Mouse (Mus musculus) embryonic facial prominence, embryonic 11.5 days (tissue): ENCODE results near the gene Epn2. TPM values are rescaled to one million over a fixed set of nuclear protein-coding genes. Genes with fewer than 3 reads are reported as not detected.

Experiments used
- ATAC-seq: fragments of 200-750 bp; cut with Nextera tagmentation; replicated peaks from 2 replicates; pipeline ENCODE4 v1.8.0; 2017; ENCODE audit warnings: low read depth; ENCODE audit not compliant: insufficient number of reproducible peaks, low FRiP score, low TSS enrichment
- DNase-seq: peaks from one replicate; pipeline ENCODE4 v3.0.0-alpha.2; 2015; ENCODE audit warnings: low spot score
- H3K27ac ChIP-seq: fragments of 300-500 bp; sonication (generic); replicated peaks from 2 replicates; pipeline ENCODE4 v1.5.1; 2014; ENCODE audit warnings: mild to moderate bottlenecking, low read depth, low read length, control low read depth
- H3K27me3 ChIP-seq: fragments of 300-500 bp; sonication (generic); 2 replicates; pipeline ENCODE4 v1.6.1; 2014; ENCODE audit warnings: mild to moderate bottlenecking, low read length, moderate library complexity, mixed read lengths; ENCODE audit not compliant: control insufficient read depth, insufficient read depth
- H3K36me3 ChIP-seq: fragments of 300-500 bp; sonication (generic); replicated peaks from 2 replicates; pipeline ENCODE4 v1.6.1; 2014; ENCODE audit warnings: low read depth, mild to moderate bottlenecking, low read length, moderate library complexity, mixed read lengths; ENCODE audit not compliant: control insufficient read depth, insufficient read depth
- H3K4me1 ChIP-seq: fragments of 300-500 bp; sonication (generic); 2 replicates; pipeline ENCODE4 v1.6.1; 2014; ENCODE audit warnings: low read length, mixed read lengths; ENCODE audit not compliant: control insufficient read depth, insufficient read depth
- H3K4me2 ChIP-seq: fragments of 300-500 bp; sonication (generic); 2 replicates; pipeline ENCODE4 v1.6.1; 2014; ENCODE audit warnings: low read depth, mild to moderate bottlenecking, control low read depth, low read length, moderate library complexity
- H3K4me3 ChIP-seq: fragments of 300-500 bp; sonication (generic); 2 replicates; pipeline ENCODE4 v1.5.1; 2014; ENCODE audit warnings: low read depth, low read length, control low read depth
- H3K9ac ChIP-seq: fragments of 300-500 bp; sonication (generic); replicated peaks from 2 replicates; pipeline ENCODE4 v1.6.1; 2014; ENCODE audit warnings: mild to moderate bottlenecking, control low read depth, low read length
- H3K9me3 ChIP-seq: fragments of 300-500 bp; sonication (generic); replicated peaks from 2 replicates; pipeline ENCODE4 v1.6.1; 2016; ENCODE audit warnings: mild to moderate bottlenecking, low read length, inconsistent platforms, mixed read lengths; ENCODE audit not compliant: control insufficient read depth
- WGBS: fragments of 180-500 bp; shearing (Covaris S2); extraction: QIAGEN DNeasy Blood & Tissue Kit; methylation state at CpG from one replicate; pipeline ENCODE4 v1.1.7; 2014; 5-methylcytosine and 5-hydroxymethylcytosine counted together
- polyA plus RNA-seq: library from polyadenylated mRNA; unstranded; fragments of >200 nt; fragmentation: Nextera tagmentation; extraction: Ambion mirVana; gene quantifications from 2 replicates; pipeline ENCODE4 v1.2.1, GENCODE M21; 2014

Epn2 gene
- polyA plus RNA-seq, 1 experiment from 2014 or later = 24.2 TPM

GRCm38 (mm10) chr11:61550631-61551030, 28.9 kb downstream of the Epn2 start:
- Histone ChIP-seq H3K4me2 (no peak overlapping the region), H3K9ac (no peak overlapping the region), H3K36me3 (peaks cover 3% of the 10 kb centered on the region), H3K27ac (no peak overlapping the region), H3K9me3 (no peaks in the 10 kb centered on the region), H3K4me1 (no peaks in the 10 kb centered on the region), H3K4me3 (no peak overlapping the region), H3K27me3 (no peaks in the 10 kb centered on the region)
- ATAC-seq (no peak), DNase-seq (no peak)

- no peaks in the 10 kb centered on the region for H3K4me1 ChIP-seq
- no peaks in the 10 kb centered on the region for H3K9me3 ChIP-seq
- ATAC-seq (no peak), DNase-seq (no peak)
- no peak overlapping the region for H3K4me3 ChIP-seq
- H3K9ac ChIP-seq = no peak overlapping the region
- 89% methylated on average over 4 of the region's 4 CpGs for WGBS
- peaks cover 3% of the 10 kb centered on the region for H3K36me3 ChIP-seq
- H3K27ac ChIP-seq = no peak overlapping the region
- H3K27me3 ChIP-seq = no peaks in the 10 kb centered on the region
- no peak overlapping the region for H3K4me2 ChIP-seq
These were observed 31.8 kb downstream of the Epn2 start for GRCm38 (mm10) chr11:61547710-61548109.

DNA sequence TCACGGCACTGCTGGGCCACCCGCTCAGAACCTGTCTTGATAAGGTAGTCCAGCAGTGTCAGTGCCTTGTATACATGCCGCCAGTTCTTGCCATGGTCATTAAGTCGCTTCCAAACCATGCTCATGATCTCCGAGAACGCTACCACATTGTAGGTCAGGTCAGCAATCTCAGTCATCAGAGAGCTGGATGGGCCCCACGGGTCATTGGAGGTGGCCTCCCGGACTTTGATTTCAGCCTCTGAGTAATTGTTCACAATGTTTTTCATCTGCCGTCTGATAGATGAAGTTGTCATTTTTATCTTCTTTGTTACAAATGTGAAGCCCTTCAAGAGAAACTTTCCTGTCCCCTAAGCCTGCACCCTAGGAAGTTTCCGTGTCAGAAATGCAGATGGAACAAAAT, 33.0 kb downstream of the Epn2 start:
- ATAC-seq (no peak), DNase-seq (no peak)
- no peak overlapping the region for H3K27ac ChIP-seq
- H3K9me3 ChIP-seq = no peaks in the 10 kb centered on the region
- H3K36me3 ChIP-seq = peaks cover 3% of the 10 kb centered on the region
- H3K4me2 ChIP-seq = no peak overlapping the region
- H3K4me1 ChIP-seq = no peaks in the 10 kb centered on the region
- no peak overlapping the region for H3K9ac ChIP-seq
- no peak overlapping the region for H3K4me3 ChIP-seq
- H3K27me3 ChIP-seq = no peaks in the 10 kb centered on the region
- 90% methylated on average over 10 of the region's 10 CpGs for WGBS

GRCm38 (mm10) chr11:61545586-61545985, 33.9 kb downstream of the Epn2 start:
- 87% methylated on average over 2 of the region's 2 CpGs for WGBS
- Histone ChIP-seq H3K4me3 (no peak overlapping the region), H3K36me3 (peaks cover 3% of the 10 kb centered on the region), H3K9me3 (no peaks in the 10 kb centered on the region), H3K4me2 (no peak overlapping the region), H3K27ac (no peak overlapping the region), H3K9ac (no peak overlapping the region), H3K4me1 (no peaks in the 10 kb centered on the region), H3K27me3 (no peaks in the 10 kb centered on the region)
- ATAC-seq (no peak), DNase-seq (no peak)

- H3K9ac ChIP-seq = no peak overlapping the region
- no peaks in the 10 kb centered on the region; the same call in 1 of the 2 replicates for H3K36me3 ChIP-seq
- H3K4me2 ChIP-seq = no peak overlapping the region
- no peak for DNase-seq
- 85% methylated on average over 2 of the region's 2 CpGs for WGBS
- no peak for ATAC-seq
- H3K4me3 ChIP-seq = no peak overlapping the region
- no peak overlapping the region for H3K27ac ChIP-seq
- H3K9me3 ChIP-seq = no peaks in the 10 kb centered on the region
- H3K27me3 ChIP-seq = no peaks in the 10 kb centered on the region
- no peaks in the 10 kb centered on the region for H3K4me1 ChIP-seq
These were observed 38.4 kb downstream of the Epn2 start for GRCm38 (mm10) chr11:61541106-61541505.

DNA sequence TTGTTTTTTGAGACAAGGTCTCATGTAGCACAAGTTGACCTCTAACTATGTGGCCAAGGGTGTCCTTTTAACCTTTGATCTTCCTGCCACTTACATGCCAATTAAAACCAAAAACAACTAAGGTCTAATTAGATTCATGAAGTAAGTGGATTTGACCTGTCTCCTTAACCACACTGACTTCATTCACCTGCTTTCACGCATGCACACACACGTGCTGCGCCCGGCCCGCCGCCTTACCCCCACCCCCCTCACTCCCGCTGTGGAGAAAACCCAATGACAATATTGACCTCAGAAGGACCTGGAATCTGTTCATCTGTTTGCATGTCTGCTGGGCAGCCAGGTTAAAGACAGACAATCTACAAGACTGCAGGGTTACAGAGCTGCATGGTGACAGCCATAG, 38.8 kb downstream of the Epn2 start:
- Histone ChIP-seq H3K4me1 (no peaks in the 10 kb centered on the region), H3K27ac (no peak overlapping the region), H3K4me3 (no peak overlapping the region), H3K9me3 (no peaks in the 10 kb centered on the region), H3K4me2 (no peak overlapping the region), H3K27me3 (no peaks in the 10 kb centered on the region), H3K9ac (no peak overlapping the region), H3K36me3 (no peaks in the 10 kb centered on the region)
- 63% methylated on average over 7 of the region's 7 CpGs for WGBS
- no peak for DNase-seq
- no peak for ATAC-seq

GRCm38 (mm10) chr11:61537362-61537761, 42.1 kb downstream of the Epn2 start:
- Histone ChIP-seq H3K9ac (no peak overlapping the region), H3K4me2 (no peak overlapping the region), H3K27me3 (no peaks in the 10 kb centered on the region), H3K4me1 (no peaks in the 10 kb centered on the region), H3K4me3 (no peak overlapping the region), H3K9me3 (no peaks in the 10 kb centered on the region), H3K27ac (no peak overlapping the region), H3K36me3 (no peaks in the 10 kb centered on the region)
- DNase-seq (no peak), ATAC-seq (no peak)
- WGBS = 81% methylated on average over 3 of the region's 3 CpGs

DNA sequence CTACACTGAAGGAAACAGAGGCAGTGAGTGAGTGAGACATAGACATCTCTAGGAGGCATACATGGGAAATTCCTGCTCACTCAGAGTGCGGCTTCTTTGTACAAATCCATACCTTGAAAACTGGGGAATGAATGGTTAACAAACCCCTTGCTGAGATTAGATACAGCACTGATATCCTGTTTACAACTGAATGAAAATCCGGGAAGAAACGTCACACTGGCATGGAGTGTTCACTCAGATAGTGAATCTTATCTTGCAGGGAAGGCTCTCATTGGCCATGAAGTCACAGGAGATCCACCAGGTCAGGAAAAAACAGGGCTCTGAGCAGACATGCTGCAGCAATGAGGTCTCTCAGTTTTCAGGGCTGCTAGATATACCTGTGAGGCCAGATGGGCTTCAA, 42.5 kb downstream of the Epn2 start:
- H3K4me3 ChIP-seq = no peak overlapping the region
- H3K27me3 ChIP-seq = no peaks in the 10 kb centered on the region
- DNase-seq (no peak), ATAC-seq (no peak)
- no peaks in the 10 kb centered on the region for H3K9me3 ChIP-seq
- no peak overlapping the region for H3K9ac ChIP-seq
- no peak overlapping the region for H3K27ac ChIP-seq
- no peaks in the 10 kb centered on the region for H3K4me1 ChIP-seq
- 63% methylated on average over 3 of the region's 3 CpGs for WGBS
- H3K4me2 ChIP-seq = no peak overlapping the region
- no peaks in the 10 kb centered on the region for H3K36me3 ChIP-seq
